Mouse (Mus musculus) NIH3T3 (cell line): ENCODE data around the gene Rcl1.
A peak's percentile ranks its signal among the peaks of the same experiment; 100 is the strongest.

Source experiments
- DNase-seq: peaks from one replicate; pipeline ENCODE4 v3.0.0-alpha.2; 2012; ENCODE audit warnings: low read depth

Gene Rcl1

DNA sequence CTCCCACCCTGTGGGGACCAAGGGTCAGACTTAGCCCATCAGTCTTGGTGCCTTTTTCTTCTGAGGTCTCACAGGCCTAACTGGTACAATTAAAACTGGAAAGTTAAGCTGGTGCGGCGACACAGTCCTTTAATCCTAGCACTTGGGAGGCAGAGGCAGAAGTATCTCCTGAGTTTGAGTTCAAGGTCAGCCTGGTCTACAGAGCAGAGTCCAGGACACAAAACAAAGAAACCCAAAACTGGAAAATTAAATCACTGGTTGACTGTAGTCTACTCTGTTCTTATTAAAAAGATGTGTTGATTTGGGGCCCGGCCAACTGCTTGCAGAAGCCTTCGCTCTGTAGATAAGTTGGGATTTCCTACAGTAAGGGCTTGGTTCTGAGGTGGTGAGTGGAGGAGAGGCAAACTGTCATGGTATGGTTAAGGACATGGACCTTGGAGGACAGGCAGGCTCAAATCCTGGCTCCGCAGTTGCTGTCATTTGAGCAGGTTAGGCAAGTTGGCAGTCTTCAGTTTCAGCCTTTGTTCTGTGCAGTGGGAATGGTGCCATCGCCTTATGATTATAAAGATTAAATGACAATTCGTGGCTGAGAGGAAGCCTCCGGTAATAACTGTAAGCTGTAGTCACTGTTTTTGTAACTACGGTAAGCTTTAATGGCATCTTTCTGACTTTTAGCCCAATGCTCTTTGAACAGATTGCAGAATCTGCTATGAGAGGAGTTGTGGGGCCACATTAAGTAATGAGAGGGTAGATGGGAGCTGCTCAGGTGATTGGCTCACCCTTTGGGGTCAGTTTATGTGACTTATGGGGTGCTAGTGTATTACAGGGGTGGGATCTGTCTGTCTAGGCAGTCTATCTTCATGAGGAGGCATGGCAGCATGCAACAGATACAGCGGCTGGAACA, 12.8 kb downstream of the Rcl1 start:
- DNase-seq, result no peak

DNA sequence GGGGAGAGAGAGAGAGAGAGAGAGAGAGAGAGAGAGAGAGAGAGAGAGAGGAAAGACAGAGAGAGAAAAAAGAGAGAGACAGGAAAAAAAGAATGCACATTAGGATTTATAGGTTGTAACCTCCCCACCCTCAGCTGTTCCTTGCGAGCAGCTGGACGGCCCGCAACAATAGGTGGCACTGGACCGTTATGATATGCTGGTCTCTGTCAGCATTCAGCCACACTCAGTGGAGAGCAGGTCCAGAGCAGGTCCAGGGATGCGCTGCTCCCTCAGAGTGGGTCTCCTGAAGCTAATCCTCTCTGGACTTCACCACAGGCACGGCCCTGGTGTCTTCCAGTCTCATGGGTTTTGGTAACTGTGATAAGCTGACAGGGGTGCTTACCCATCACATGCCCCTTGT, 15.6 kb downstream of the Rcl1 start:
- DNase-seq, result no peak

DNA sequence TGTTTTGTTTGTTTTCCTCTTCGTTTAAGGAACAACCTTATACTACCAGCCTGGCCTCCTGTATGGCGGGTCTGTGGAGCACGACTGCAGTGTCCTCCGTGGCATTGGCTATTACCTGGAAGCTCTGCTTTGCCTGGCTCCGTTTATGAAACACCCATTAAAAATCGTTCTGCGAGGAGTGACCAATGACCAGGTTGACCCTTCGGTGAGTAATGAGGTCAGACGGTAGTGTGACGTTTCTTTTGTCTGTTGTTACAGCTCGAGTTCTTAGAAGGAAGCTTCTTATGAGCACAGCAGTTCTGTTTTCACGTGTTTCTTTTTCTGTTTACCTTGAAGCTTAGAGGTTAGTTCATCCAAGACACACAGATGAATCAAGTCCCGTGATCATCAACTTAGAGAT, 17.0 kb downstream of the Rcl1 start:
- DNase-seq, result no peak

DNA sequence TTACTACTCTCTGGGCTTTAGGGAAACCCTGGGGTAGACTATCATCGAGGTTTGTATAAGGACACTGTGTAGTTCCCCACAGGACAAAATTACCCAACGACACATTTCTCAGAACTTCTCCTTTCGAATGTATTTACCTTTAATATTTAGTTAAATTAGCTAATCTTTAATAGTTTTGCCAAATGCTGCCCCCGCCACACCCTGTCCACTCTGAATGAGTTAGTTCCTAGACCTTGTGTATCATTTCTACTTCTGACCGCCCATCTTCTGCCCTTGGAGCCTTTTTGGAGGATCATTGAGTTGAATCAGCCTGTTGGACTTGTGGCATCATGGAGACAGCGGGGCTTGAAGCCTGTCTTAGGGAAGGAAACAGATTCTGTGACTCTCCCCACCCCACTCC, 19.1 kb downstream of the Rcl1 start:
- DNase-seq, result no peak

DNA sequence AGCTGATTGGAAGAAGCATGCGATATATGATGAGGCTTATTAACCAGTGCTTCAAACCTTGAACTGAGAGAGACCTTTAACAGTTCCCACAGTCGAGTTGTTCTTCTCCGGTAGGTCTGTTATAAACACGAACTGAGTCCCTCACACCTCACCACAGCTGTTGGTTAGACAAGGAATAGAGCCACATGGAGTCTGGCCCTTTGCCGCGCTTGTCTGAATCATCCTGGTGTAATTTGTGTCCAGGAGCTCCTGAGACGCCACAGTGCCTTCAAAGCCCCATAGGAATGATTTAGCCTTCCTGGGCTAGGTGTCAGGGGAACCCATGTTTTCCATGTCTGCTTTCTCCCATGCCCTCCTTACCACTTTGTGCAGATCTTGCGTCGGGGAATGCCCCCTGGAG, 20.2 kb downstream of the Rcl1 start:
- no peak for DNase-seq

DNA sequence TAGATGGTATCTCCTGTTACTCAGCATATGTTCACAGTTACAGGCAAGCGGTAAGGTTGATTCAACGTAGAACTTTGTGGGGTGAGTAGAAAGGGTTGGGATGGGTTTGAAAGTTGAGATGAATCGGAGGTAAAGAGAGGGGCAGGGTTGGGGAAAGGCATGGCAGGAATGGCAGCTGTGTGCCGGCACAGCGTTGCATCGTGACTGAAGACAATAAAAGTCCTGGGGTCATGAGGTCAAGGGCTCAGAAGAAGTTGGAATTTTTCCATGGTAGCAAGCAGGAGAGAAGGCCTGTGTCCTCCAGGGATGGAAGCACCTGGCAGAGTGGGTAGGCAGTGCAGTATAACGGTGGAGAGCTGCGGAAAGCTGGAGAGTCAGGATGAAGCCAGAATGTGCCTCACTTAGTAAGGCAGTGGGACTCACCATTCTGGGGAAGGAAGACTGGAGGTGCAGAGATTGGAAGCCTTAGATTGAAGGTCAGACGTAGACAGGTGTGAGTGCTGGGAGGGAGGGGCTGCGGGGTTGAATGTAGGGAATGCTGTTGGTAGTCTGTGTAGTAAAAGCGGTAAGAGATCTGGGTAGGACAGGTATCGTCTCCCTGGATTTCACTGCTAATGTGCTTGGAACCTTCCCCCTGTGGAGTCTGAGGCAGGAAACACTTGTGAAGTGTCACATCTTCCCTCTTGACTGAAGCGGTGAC, 23.9 kb downstream of the Rcl1 start:
- DNase-seq, result no peak

DNA sequence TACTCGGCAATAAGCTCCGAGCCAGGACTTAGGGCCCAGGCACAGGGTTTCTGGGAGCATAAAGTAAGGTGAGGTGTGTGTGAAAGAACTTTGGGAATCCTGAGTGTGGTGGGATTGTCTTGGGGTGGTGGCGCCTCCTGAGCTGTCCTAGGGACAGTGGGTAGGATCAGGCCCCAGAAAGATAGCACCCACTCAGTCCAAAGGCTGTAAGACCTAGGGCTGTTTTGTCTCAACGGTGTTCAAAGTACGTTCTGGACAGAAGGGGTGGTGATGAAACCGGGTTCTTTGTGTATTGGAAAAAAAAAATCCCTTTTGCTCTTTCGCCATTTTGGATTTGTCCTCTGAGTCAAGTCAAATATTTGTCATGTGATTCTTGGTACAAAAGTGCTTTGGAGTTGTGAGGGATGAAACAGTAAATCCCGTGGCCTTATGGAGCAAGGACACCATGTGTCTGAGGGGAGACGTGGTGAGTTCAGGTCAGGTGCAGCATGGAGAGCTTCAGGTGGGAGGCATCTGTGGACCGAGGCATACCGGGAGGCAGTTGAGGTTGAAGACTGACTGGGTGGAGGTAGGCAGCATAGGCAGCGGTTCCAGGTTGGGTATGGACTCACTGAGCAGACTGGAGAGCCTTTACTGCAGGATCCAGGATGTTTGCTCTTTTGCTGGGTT, 25.3 kb downstream of the Rcl1 start:
- DNase-seq, result no peak

DNA sequence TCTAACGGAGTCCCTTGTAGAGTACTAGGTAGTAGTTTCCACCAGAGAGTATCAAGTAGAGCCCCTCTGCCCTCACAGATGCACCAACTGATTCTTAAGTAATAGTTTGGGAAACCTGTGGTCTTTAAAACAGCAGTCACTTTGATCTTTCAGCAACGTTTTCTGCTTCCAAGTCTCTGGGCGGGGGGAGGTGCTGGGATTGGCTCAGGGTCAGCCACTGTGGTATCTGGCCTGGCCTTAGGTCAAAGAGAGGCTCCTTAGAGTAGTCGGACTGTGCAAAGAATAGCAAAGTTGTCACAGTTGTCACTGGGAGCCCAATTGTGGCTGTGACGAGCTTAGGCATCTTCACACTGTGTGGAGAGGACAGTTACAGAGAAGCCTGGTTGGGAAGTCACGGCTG, 26.2 kb downstream of the Rcl1 start:
- DNase-seq, result no peak

DNA sequence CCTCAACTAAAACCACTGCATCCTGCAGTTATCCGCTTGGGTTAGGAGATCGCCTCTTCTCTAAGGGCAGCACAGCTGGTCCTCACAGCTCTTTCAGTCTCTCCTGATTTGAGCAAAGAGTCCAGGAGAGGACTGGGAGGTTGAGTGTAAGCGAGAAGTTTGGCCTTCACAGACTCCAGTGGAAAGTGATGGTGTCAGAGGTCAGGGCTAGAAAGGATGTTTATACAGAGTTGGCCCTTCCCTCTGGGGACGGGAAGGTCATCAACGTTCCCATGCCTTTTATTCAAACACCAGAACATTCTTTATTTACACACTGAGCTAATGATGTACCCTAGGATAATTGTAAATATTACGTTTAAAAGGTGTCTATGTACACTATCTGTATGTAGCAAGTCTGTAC, 27.0 kb downstream of the Rcl1 start:
- no peak for DNase-seq

DNA sequence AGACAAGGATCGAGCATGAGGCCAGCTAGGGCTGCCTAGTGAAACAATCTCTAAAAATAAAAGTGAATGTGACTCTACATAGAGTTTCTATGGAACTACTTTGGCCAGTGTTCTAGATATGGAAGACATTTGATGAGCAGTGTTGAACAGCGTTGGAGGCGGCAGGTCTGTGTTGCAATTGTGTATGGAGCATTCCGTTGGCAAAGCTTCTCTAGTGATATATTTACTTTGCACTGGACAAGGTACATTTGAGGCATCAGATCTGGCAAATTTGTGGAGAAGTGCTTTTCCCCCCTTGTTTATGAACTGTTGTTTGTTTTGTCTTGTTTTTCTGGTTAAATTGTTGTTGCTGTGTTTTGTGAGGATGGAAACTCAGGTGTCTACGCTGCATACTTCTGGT, 28.4 kb downstream of the Rcl1 start:
- no peak for DNase-seq

DNA sequence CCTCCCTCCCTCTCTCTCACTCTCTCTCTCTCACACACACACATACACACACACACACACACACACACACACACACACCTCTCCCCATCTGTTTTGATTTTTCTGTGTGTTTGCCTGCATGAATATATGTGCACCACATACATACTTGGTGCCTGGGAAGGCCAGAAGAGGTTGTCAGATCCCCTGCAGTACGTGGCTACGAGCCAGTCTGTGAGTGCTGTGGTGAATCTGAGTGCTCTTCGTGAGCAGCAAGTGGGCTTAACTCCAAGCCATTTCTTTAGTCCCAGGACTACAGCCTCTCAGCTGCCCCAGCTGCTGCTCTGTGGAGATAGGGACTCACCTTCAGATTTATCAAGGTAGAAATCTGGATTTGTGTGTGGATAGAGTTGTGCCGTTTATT, 30.0 kb downstream of the Rcl1 start:
- peak; percentile 12 for DNase-seq

DNA sequence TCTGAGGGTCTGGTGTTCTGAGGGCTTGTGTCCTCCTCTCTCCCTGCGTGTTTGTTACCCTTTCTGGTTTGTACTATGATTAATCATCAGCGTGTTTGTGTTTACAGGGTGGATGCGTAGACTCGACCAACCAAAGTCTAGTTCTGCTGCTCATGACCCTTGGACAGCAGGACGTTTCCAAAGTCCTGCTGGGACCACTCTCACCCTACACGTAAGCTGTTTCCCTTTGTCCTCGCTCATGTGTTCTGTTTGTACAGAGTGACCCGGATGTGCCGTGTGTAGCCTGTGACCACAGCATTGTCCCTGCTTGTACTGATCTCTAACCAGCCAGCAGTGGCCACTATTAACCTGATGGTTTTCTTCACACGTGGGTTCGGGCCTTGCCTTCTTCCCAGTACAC, 33.1 kb downstream of the Rcl1 start:
- DNase-seq, result no peak

DNA sequence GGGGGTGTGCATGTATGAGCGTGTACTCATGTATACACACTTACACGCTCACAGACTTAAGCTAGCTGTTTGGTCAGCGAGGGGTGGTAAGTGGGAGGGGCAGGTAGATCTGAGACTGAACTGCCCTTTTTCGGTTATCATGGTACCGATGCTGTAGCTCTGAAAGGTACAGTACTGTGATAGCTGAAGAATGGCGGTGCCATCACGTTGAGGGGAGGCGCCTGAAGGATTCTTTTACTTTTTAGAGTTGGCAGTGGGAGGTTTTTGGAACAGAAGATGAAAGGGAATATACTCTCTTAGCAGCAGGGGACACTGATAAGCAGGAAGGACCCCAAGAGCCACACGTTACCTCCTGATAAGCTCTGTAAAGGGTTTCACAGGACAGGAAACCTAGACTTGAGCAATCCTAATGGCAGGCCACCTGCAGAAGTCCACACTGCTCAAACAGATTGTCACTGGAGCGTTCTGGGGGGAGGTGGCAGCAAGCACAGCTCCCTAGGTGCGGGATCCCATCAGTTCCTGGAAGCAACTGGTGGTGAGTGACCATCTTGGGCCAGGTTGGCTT, 34.1 kb downstream of the Rcl1 start:
- DNase-seq, result no peak

DNA sequence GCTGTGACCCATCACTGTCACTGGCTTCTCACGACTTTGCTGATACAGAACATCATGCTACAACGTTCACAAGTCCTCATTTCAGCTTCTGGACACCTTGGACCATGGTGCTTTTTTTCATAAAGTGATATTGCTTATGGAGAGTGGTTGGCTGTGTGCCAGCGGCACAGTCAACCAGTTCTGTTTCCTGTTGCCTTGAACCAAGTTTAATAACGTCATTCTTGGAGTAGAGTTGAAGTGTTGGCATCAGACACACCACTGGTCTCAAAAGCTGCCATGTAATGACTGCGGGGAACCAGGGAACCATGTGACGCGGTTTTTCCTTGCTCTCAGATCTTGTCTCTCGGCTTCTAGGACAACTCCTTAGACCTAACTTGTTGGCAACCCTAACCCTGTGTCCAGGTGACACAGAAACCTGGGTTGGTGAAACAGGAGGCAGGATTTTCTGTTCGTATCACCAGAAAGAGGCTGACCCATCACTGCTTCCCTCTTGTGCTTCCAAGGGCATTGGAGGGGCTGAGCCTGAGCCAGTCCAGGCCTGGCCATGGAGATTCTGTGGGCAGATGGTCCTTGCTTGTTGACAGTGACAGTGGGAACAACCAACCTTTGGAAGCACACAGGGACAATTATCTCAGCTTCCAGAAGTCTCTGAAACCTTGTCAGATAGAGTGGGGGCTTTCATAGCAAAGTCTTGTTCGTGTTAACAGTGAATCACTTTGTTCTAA, 37.5 kb downstream of the Rcl1 start:
- DNase-seq, result no peak

DNA sequence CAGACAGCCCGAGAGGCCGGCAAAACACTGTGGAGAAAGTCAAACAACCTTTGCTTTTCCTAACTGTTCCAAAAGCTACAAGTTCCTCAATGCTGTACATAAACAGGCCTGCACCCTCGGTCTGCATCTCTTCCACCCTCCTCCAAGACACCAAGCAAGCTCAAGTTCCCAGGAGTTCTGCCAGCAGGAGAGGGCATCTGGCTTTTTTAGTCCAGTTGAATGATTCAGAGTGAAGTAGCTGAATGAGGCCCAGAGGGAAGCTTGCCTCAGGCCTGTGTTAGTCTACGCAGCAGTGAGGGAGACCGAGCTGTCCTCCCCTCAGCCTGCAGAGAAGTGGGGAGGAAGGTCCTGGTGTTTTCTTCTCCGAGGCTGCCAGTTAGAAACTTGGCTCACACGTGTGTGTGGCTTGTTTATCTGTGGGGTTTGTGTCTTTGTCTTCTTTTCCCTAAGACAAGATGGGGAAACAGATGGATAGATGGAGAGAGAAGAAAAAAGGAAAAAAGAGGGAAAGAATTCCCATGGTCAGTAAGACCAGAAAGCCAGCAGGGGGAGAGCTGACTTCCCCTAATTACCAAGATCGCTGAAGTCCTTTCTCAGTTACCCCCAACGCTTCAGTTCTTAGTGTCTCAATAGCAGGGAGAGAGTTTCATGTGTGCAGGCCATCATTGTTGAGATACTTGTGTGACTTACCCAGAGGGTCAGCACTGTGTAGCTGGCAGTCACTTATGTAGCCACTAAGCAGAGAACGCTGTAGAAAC, 38.7 kb downstream of the Rcl1 start:
- DNase-seq, result peak; percentile 65

DNA sequence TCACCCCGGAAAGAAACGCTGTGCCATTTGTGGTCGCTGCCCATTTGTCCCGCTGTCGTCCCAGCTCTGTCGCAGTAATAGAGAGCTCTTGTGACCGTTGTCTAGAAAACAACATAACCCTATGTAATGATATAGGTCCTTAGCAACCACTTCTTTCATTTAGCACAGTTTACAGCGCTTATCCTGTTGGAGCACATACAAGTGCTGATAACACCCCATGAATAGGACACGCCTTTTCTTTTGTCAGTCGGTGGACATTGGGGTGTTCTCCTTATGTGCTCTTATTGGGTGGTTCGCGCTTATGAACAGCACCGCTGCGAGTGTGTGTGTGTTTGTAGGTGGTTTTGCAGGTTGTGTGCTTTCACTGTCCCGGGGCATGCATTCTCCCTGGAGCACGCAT, 39.8 kb downstream of the Rcl1 start:
- DNase-seq, result no peak

DNA sequence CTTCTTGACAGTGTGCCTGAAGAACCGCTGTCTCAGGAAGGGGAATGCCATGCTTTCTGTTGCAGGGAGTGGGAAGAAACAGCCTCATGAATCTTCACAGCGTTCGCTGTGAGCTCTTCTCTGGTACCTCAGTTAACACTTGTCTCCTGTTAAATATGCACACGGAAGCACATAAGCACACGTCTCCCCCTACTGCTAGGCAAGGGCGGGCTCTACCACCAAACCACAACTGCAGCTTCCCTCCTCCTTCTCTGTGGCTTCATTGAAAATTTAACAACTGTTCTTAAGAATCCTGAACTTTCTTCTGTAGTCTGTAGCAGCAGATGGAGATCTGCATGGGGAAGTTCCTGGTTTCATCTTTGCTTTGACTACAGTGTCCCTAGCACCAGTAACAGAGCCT, 41.1 kb downstream of the Rcl1 start:
- no peak for DNase-seq

DNA sequence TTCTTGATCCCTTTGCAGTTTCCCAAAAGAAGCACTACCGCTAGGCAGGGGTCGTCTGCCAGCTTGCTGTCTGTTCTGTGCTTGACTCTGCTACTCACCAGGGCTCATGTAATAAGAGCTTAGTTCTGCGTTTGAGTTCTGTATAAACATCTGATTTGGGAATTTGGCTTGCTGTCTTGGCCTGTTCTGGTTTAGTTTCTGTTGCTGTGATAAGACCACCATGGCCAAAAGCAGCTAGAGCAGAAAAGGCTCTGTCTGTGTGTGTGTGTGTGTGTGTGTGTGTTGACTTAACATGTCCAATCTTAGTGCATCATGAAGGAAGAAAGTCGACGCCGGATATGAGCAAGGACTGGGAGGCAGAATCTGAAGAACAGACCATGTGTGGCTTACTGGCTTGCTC, 44.2 kb downstream of the Rcl1 start:
- no peak for DNase-seq

DNA sequence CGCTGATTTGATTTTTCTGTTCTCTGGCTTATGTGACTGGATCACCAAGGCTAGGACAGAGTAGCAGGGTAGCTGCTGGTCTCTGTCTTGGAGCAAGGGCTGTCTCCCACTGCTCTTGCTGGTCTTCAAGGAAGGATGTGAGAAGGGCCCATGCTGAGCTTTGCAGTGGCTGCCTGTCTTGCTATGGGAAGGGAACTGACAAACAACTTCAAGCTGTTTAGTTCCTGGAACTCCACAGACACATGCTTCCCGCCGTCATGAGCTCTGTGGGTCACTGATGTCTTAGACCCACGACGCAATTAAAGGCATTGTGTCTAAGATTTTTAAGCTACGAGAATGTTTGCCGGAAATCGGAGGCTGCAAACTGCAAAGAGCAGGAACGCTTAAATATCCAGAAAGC, 45.6 kb downstream of the Rcl1 start:
- no peak for DNase-seq

DNA sequence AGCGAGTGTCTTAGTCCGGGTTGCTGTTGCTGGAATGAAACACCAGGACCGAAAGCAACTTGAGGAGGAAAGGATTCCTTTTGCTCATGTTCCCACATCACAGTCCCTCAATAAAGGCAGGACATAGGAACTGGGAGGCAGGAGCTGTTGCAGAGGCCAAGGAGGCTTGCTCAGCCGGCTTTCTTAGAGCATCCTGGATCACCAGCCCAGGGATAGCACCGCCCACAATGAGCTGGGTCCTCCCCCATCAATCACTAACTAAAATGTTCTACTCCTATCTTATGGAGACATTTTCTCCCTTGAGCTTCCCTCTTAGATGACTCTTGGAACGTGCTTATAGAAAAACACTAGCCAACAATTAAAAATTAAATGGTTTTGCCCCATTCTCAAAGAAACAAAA, 48.4 kb downstream of the Rcl1 start:
- peak; percentile 21 for DNase-seq

DNA sequence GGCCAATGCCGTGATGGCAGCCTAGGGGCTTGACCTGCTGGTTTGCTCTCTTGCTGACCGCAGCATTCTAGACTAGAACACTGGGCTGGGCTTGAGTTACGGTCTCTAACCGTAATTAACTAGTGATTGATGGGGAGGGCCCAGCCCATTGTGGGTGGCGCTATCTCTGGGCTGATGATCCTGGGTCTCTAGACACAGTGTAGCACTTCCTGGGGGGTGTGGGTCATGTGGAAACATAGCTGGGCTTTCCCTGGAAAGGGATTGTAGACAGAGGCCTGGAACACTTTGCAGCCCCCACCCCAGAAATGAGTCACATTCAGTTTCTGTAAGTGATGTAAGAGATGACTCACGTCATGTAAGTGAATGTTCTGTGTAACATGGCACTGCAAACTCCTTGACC, 48.9 kb downstream of the Rcl1 start:
- DNase-seq, result peak; percentile 72
